Mouse (Mus musculus) limb, embryonic 11.5 days (tissue): Measurements from ENCODE around the gene Gm4846. TPM values are rescaled to one million over a fixed set of nuclear protein-coding genes. Genes with fewer than 3 reads are reported as not detected.
"Not testable (repeated sequence)": the region's sequence is repeated elsewhere in the genome, so short reads cannot be mapped to it uniquely, and the experiment has no call there.

ENCODE experiments used
- ATAC-seq: fragments of 200-750 bp; cut with Nextera tagmentation; 2 replicates; pipeline ENCODE4 v1.8.0; 2017; ENCODE audit warnings: low read depth; ENCODE audit not compliant: insufficient number of reproducible peaks, low FRiP score, low TSS enrichment
- DNase-seq: peaks from one replicate; pipeline ENCODE4 v3.0.0-alpha.2; 2015; ENCODE audit warnings: low spot score
- H3K27ac ChIP-seq: fragments of 300-500 bp; sonication (generic); replicated peaks from 2 replicates; pipeline ENCODE4 v1.5.1; 2014; ENCODE audit warnings: low read depth, mild to moderate bottlenecking, low read length
- H3K27me3 ChIP-seq: fragments of 300-500 bp; sonication (generic); 2 replicates; pipeline ENCODE4 v1.6.1; 2014; ENCODE audit warnings: mild to moderate bottlenecking, low read length, mixed read lengths; ENCODE audit not compliant: control insufficient read depth, insufficient read depth
- H3K36me3 ChIP-seq: fragments of 300-500 bp; sonication (generic); 2 replicates; pipeline ENCODE4 v1.6.1; 2014; ENCODE audit warnings: mild to moderate bottlenecking, low read length, moderate library complexity, mixed read lengths; ENCODE audit not compliant: control insufficient read depth, insufficient read depth
- H3K4me1 ChIP-seq: fragments of 300-500 bp; sonication (generic); 2 replicates; pipeline ENCODE4 v1.6.1; 2014; ENCODE audit warnings: low read length, mixed read lengths; ENCODE audit not compliant: control insufficient read depth, insufficient read depth
- H3K4me2 ChIP-seq: fragments of 300-500 bp; sonication (generic); 2 replicates; pipeline ENCODE4 v1.6.1; 2014; ENCODE audit warnings: low read depth, mild to moderate bottlenecking, moderate library complexity; ENCODE audit not compliant: severe bottlenecking
- H3K4me3 ChIP-seq: fragments of 300-500 bp; sonication (generic); 2 replicates; pipeline ENCODE4 v1.5.1; 2014; ENCODE audit warnings: low read depth, low read length
- H3K9ac ChIP-seq: fragments of 300-500 bp; sonication (generic); 2 replicates; pipeline ENCODE4 v1.6.1; 2014; ENCODE audit warnings: mild to moderate bottlenecking, low read length
- H3K9me3 ChIP-seq: fragments of 300-500 bp; sonication (generic); 2 replicates; pipeline ENCODE4 v1.6.1; 2016; ENCODE audit warnings: low read length; ENCODE audit not compliant: control insufficient read depth
- WGBS: fragments of 180-500 bp; shearing (Covaris S2); extraction: QIAGEN DNeasy Blood & Tissue Kit; methylation state at CpG from one replicate; pipeline ENCODE4 v1.1.7; 2014; 5-methylcytosine and 5-hydroxymethylcytosine counted together
- polyA plus RNA-seq: library from polyadenylated mRNA; unstranded; fragments of >200 nt; fragmentation: Nextera tagmentation; extraction: Ambion mirVana; gene quantifications from 2 replicates; pipeline ENCODE4 v1.2.1, GENCODE M21; 2014

The Gm4846 gene
- polyA plus RNA-seq = not detected in 2 replicates

DNA sequence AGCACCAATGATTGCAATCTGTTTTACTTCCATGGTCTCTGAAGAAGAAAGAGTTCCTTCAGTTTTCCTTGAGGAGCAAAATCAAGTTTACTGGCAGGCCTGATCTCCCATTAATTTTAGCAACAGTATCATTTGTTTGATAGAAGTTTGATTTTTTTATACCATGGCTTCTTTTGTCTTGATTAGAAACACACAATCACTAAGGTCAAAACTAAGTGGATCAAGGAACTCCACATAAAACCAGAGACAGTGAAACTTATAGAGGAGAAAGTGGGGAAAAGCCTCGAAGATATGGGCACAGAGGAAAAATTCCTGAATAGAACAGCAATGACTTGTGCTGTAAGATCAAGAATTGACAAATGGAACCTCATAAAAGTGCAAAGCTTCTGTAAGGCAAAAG is at the start of gene Gm4846:
Gm4846 (minus strand) TSS at position 101 of the 400 bp plus-strand sequence.
- not testable (repeated sequence) for H3K4me2 ChIP-seq, DNase-seq

GRCm38 (mm10) chr1:166531521-166531920 is 34.1 kb upstream of the Gm4846 start:
- not testable (repeated sequence) for ATAC-seq, H3K4me2 ChIP-seq, H3K27ac ChIP-seq, H3K9me3 ChIP-seq, H3K9ac ChIP-seq, H3K36me3 ChIP-seq, DNase-seq, H3K4me3 ChIP-seq, H3K27me3 ChIP-seq, H3K4me1 ChIP-seq
- 85% methylated on average over 2 of the region's 2 CpGs for WGBS

More for the DNA sequence above, at the start of gene Gm4846:
- not testable (repeated sequence) for ATAC-seq, H3K27me3 ChIP-seq, H3K4me3 ChIP-seq, H3K9ac ChIP-seq, H3K36me3 ChIP-seq, H3K27ac ChIP-seq, H3K9me3 ChIP-seq, H3K4me1 ChIP-seq
- 78% methylated on average over 1 of the region's 1 CpGs for WGBS

DNA sequence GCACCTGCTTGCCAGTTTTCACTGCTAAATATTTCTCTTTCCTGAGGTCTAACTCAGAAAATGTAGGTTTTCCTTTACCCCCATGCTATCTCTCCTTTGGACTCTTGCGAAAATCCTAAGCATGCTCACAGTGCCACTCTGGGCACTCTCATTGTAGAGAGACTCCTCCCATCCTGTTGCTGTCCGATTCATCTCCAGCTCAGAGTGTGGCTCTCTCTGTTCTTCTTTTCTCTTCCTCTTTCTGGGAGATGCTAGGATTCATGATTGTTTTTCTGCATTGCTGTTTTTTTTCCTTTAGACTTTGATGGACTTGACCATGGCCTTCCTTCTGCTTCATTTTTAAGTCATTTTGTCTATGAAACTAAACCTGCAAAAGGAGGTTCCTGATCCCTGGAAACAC is 27.3 kb upstream of the Gm4846 start:
- not testable (repeated sequence) for H3K4me1 ChIP-seq, H3K9me3 ChIP-seq, ATAC-seq, H3K9ac ChIP-seq, H3K27me3 ChIP-seq, H3K4me2 ChIP-seq, DNase-seq, H3K27ac ChIP-seq, H3K4me3 ChIP-seq, H3K36me3 ChIP-seq
- WGBS = 87% methylated on average over 2 of the region's 2 CpGs

DNA sequence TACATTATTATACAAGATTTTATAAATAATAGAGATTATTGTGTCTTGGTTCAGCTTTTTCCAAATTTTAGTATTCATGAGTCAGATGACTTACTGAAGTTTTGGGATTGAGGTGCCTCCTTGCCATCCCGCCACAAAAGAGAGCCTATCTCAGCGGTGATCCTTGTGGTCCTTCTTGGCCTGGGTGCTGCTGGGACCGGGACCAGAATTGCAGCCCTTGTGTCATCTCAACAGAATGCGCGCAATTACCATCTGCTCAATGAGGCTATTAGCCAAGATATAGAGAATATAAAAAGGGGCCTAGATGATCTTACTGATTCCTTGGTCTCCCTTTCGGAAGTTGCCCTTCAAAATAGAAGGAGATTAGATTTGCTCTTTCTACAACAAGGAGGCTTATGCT is 22.2 kb upstream of the Gm4846 start:
- WGBS = 93% methylated on average over 6 of the region's 6 CpGs
- not testable (repeated sequence) for H3K27ac ChIP-seq, H3K9ac ChIP-seq, H3K27me3 ChIP-seq, DNase-seq, ATAC-seq, H3K4me3 ChIP-seq, H3K36me3 ChIP-seq, H3K9me3 ChIP-seq, H3K4me1 ChIP-seq, H3K4me2 ChIP-seq

- Histone ChIP-seq H3K27me3 (no peaks in the 10 kb centered on the region), H3K27ac (no peak overlapping the region), H3K4me2 (no peak overlapping the region), H3K4me3 (no peak overlapping the region), H3K4me1 (no peaks in the 10 kb centered on the region), H3K9ac (no peak overlapping the region), H3K36me3 (no peaks in the 10 kb centered on the region), H3K9me3 (no peaks in the 10 kb centered on the region)
- no peak for DNase-seq
- WGBS = 90% methylated on average over 1 of the region's 1 CpGs
- no peak for ATAC-seq
Observed at GRCm38 (mm10) chr1:166516556-166516955, 19.2 kb upstream of the Gm4846 start.

- H3K9ac ChIP-seq, H3K36me3 ChIP-seq, H3K27me3 ChIP-seq, ATAC-seq, H3K4me1 ChIP-seq, H3K4me2 ChIP-seq, H3K27ac ChIP-seq, H3K9me3 ChIP-seq, H3K4me3 ChIP-seq, DNase-seq: not testable (repeated sequence)
- WGBS = 92% methylated on average over 2 of the region's 2 CpGs
Observed at GRCm38 (mm10) chr1:166504206-166504605, 6.8 kb upstream of the Gm4846 start.

DNA sequence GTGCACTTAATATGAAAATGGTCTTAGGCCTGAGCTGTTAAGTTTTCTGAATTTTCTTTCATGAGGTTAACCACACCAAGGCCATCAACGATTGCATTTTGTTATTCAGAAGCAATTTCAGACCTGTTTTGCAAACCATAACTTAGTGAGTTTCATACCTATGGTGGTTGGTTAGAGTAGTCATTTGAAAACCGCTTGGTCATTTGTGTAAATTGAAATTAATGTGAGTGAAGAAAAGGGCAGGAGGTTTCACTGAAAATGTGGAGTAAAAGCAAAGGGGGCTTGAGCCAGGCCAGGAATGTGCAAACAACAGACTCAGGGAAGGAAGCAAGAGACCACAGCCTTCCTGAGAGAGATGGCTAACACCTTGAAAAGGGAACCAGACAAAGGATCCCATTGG is 17.9 kb downstream of the Gm4846 start:
- no peak for ATAC-seq
- Histone ChIP-seq H3K27ac (no peak overlapping the region), H3K4me2 (no peak overlapping the region), H3K4me1 (no peaks in the 10 kb centered on the region), H3K27me3 (no peaks in the 10 kb centered on the region), H3K9ac (no peak overlapping the region), H3K36me3 (no peaks in the 10 kb centered on the region), H3K4me3 (no peak overlapping the region), H3K9me3 (no peaks in the 10 kb centered on the region)
- WGBS = 85% methylated on average over 2 of the region's 2 CpGs
- DNase-seq = no peak

GRCm38 (mm10) chr1:166467172-166467571 is 30.2 kb downstream of the Gm4846 start:
- no peaks in the 10 kb centered on the region for H3K4me1 ChIP-seq
- ATAC-seq (no peak), DNase-seq (no peak)
- H3K4me3 ChIP-seq = no peak overlapping the region
- H3K9ac ChIP-seq = no peak overlapping the region
- no peaks in the 10 kb centered on the region for H3K36me3 ChIP-seq
- no peaks in the 10 kb centered on the region for H3K27me3 ChIP-seq
- H3K9me3 ChIP-seq = no peaks in the 10 kb centered on the region
- H3K4me2 ChIP-seq = no peak overlapping the region
- no peak overlapping the region for H3K27ac ChIP-seq
- WGBS = 92% methylated on average over 3 of the region's 3 CpGs

- WGBS = 91% methylated on average over 4 of the region's 4 CpGs
- DNase-seq (no peak), ATAC-seq (no peak)
- H3K4me3 ChIP-seq = no peak overlapping the region
- H3K4me2 ChIP-seq = no peak overlapping the region
- H3K4me1 ChIP-seq = no peaks in the 10 kb centered on the region
- H3K27me3 ChIP-seq = no peaks in the 10 kb centered on the region
- H3K9ac ChIP-seq = no peak overlapping the region
- no peaks in the 10 kb centered on the region for H3K9me3 ChIP-seq
- no peaks in the 10 kb centered on the region for H3K36me3 ChIP-seq
- no peak overlapping the region for H3K27ac ChIP-seq
Observed at GRCm38 (mm10) chr1:166462544-166462943, 34.8 kb downstream of the Gm4846 start.
